Mouse (Mus musculus): ENCODE data around the gene Stat2. TPM values are rescaled to one million over a fixed set of nuclear protein-coding genes. Genes with fewer than 3 reads are reported as not detected.
"Not testable (repeated sequence)": the region's sequence is repeated elsewhere in the genome, so short reads cannot be mapped to it uniquely, and the experiment has no call there.

Stat2 gene
- total RNA-seq, 2 experiments from 2014 or later = 4.6 to 4.7 TPM

DNA sequence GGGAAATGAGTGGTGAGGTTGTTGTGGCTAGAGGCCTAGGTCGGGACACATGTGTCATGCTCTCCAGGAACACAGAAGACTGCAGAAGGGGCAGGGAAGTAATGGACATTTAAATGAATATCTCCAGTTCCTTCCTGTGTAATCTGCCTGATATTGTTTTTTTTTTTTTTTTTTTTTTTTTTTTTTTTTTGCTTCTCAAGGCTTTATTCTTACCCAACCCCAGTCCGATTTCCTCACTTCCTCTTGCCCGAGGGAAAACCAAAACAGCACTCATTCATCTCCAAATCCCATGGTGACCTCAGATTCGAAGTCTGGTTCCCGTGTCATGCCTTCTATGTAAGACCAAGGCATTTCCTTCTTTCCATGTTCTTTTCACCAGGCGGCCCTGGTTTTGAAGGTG is 27.9 kb downstream of the Stat2 start:
- no peak for DNase-seq

DNA sequence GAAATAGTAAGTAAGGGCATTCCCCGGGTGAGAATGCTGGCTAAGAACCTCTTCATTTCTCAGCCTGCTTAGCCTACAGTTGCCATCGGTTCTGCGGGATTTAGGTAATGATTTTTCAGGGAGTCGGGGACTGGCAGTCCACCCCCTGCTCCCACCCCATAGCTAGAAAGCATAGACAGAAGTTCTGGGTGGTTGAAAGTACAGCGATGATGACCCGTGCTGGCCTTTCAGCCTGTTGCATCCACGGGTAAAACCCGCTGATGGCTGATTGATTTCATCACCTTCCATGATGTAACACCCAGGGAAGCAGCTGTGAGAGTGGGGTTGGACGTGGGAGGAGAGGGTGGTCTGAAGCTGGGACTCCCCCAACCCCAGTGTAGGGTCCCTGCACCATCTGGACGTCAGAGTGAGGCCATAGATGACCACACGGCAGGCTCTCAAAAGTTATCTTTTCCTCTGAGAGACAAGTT is 28.4 kb downstream of the Stat2 start, which contains the start of gene Il23a:
Gene Il23a, minus strand, starts transcription at position 51 of the 470 bp plus-strand sequence.
- DNase-seq = no peak

DNA sequence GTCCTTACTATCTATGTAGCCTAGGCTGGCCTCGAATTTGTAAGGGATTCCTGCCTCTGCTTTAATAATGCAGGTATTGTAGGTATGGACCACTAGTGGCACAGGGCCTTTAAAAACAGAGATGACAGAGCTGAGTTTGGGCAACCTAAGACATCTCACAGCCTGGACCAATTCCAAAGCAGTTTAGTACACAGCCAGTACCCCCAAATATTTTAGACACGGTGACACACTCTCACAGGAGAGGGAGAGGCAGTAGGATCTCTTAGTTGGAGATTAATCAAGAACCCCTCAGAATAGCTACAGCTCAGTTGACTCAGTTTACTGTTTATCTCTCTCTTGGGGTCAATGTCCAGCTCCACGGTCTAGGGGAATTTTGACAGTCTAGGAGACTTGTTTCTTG is 32.0 kb downstream of the Stat2 start:
- no peak for DNase-seq

DNA sequence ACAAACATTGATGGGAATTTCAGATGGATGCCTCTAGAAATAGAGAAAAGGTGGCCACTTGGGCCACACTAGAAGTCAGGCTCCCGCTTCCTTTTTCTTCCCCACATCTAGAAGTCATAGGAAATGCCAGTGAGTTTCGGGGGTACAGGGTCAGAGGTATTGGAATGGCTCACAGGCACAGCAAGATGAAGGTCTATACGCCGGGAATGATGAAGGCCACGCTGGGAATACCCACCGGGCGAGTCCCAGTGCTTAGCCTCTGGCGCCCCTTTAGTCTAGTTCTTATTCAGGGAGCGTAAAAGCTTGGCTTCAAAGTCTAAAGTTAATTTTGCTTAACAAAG is 32.4 kb downstream of the Stat2 start:
- no peak for DNase-seq

DNA sequence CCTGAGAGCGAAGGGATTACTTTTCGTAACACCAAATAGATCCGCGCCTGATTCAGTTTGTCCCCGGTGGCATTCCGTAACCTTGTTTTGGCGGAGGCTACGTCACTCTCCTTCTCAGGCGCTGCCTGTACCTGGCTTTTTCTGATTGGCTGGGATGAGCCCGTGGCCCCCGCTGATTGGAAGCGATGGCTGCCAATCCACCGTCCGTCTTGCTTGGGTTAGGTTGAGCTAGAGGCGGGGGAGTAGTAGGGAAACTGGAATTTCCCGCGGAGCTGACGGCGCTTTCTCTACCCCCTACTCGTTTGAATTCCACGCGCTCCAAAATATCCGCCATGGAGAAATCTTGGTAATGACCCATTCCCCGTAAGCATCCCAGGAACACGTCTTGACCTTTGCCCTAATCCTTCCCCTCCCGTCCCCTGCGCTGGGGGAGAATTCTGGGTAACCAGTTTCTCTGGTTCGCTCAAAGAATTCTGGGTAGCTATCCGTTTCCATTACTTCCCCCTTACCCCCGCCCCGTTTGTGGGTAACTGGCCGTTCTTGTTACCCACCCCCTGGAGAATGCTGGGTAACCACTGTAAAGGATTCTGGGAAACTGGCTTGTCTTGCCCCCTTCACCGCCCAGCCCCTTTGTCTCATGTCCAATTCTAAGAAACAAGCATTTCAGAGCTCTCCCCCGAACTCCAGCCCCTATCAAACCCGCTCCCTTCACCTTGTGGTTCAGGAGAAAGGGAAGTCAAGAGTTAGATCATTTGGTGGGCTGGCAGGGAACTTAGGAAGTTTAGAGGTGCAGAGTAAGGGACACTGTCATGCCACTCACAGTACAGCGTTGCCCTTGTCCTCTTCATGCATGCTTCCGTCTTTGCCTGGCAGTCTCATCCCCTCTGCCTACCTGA is 33.0 kb downstream of the Stat2 start, which contains the start of gene Pan2:
Gene Pan2, plus strand, starts transcription at position 210 of the 896 bp plus-strand sequence.
- DNase-seq = peak; percentile 100

DNA sequence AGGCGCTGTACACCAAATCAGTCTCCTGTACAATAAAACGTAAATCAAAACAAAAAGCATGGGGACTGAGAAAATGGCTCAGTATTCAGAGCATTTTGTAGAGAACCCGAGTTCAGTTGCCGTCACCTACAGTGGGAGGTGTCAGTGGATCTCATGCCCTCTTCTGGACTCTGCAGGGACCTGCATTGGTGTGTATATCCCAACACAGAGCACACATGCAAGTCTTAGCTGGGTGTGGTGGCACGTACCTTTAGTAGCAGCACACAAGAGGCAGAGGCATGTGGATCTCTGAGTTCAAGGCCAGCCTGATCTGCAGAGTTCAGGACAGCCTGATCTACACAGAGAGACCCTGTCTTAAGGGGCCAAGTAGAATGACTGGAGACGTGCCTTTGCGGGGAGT is 39.3 kb downstream of the Stat2 start:
- no peak for DNase-seq

DNA sequence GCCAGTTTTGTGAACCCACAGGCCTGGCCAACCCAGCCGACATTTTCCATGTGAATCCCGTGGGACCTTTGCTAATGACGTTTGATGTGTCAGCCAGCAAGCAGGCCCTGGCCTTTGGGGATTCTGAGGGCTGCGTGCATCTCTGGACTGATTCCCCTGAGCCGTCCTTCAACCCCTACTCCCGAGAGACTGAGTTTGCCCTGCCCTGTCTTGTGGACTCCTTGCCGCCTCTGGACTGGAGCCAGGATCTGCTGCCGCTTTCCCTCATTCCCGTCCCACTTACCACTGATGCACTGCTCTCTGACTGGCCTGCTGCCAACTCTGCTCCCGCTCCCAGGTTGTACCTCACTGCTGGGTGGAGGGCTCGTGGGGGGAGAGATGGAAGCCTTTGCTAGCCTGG is 39.8 kb downstream of the Stat2 start:
- DNase-seq = no peak

DNA sequence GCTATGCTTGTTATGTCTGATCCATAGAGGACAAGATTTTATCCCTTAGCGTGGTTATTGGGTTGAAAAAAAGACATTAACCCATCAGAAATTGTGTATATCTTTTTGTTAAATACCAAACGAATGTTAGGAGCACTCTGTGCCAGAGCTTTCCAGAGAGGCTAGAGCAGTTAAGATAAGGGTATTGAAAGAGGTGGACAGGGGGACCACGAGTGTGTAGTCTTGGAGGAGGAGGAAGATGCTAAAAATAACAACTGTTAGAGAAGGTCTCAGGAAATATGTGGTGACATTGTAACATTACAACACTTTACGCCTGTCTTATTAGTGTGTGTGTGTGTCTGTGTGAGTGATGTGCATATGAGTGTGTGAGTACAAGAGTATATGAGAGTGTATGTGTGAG is 40.5 kb downstream of the Stat2 start:
- DNase-seq = no peak

DNA sequence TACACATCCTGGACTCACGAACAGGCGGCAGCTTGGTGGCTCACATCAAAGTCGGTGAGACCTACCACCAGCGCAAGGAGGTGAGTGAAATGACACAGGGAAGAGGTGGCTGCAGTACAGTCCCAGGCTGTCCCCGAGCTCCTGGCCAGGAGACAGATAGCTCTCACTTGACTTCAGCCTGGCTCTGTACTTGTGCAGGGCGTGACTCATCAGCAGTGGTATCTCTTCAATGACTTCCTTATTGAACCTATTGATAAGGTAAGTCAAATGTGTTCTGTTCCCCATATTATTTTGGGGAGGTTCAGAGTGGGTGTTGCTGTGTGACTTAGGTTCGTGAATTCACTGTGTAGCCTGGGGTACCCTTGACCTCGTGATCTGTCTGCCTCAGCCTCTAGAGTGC is 45.2 kb downstream of the Stat2 start:
- DNase-seq = no peak

DNA sequence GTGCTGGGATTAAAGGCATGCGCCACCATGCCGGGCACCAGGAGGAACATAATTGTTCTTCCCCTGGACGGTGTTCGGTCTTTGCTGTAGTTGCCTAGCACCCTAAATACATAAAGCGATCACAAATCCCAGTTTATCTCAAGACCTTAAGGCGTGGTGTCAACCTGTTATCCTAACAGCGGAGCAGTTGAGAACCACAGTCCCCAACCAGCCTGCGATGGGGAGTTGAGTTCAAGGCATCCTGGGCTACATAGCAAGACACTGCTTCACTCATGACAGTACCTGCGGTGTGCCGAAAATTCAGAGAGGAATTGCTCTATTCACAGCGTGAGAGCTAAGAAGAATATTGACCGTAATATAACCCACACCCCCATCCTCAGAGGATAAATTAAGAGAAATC is 51.3 kb downstream of the Stat2 start:
- no peak for DNase-seq

DNA sequence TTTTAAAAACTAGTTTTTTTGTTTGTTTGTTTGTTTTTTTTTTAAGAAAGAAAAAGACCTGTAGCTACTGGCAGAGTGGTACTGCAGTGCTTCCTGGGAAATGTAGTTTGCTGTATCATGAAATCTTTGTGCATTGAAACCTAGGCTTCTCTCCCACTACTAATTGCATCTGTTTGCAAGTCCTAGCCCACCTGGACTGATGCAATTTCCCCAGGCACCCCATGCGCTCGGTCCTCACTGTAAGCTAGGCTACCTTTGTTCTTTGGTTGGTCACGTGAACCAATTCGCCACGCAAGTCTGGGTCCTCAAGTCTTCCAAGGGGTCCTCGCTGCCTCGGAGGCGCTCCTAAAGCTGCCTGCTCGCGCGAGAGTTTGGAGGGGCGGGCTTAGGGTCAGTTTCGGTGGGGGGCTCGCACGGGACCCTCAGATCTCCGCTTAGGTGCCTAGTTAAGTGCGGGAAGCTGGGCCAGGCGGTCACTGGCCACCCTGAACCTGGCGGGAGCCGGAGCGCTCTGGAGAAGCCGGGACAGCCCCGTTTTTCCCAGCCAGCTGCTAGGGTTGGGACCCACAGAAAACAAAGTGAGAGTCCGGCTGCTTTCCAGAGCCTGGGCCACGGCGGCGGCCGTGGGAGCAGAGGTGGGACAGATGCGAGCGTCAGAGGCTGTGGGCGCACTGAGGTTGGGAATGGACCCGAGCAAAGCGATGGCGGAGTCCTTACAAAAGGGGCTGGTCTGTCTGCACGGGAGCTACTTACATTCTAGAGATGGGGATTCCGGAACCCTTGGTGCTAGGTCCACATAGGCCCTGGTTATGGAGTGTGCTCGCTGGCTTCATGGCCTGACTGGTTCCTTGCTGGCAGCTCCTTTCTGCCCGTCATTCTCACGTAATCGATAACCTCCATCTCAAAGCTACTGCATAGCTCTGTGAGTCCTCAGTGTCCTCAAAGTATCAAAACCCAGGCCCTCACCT is 52.1 kb downstream of the Stat2 start, which contains the start of gene Cnpy2:
Gene Cnpy2, plus strand, starts transcription at position 319 of the 968 bp plus-strand sequence.
- peak; percentile 79 for DNase-seq

DNA sequence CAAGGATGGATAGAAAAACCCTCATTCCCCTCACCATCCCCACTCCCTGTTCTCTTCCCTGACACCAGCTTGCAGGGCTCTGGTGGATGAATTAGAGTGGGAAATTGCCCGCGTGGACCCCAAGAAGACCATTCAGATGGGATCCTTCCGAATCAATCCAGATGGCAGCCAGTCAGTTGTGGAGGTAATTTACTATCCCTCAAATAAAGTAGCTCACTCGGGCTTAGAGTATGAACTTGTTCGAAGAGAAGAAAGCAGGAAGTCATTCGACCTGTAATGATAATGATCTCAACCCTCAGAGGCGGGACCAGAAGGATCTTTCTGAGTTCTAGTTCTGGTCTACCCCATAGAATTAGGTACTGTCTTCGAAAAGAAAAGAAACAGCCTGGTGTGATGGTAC is 53.2 kb downstream of the Stat2 start:
- no peak for DNase-seq

DNA sequence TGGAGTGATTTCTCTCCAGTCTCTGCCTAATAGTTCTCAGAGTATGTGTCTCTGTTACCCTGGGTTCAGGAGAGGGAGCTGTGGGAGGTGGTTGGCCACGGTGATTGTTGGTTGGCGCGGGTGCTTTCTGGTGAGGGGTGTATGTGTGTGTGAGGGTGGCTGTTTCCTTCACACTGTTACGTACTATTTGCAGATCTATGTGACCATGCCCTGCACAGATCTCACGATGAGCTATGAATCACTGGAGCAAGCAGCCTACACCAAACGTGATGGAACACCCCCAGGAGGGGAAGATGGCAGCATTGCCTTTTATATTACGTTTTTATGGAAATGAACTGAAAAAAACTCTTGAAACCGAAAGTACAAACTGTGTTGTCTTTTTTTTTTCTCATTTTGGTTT is 56.5 kb downstream of the Stat2 start:
- no peak for DNase-seq

DNA sequence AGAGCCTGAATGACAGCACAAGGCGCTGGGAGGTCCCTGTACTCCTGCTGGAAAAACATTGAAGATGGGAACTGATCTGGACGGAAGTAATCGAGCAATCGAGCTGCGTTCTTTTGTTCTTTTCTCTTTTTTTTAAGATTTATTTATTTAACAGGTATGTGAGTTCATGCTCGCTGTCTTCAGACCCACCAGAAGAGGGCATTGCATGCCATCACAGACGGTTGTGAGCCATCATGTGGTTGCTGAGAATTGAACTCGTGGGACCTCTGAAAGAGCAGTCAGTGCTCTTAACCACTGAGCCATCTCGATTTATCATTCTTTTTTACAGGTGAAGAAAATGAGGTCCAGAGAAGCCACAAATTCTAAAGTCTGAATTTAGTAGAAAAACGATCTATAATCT is 57.3 kb downstream of the Stat2 start:
- no peak for DNase-seq

DNA sequence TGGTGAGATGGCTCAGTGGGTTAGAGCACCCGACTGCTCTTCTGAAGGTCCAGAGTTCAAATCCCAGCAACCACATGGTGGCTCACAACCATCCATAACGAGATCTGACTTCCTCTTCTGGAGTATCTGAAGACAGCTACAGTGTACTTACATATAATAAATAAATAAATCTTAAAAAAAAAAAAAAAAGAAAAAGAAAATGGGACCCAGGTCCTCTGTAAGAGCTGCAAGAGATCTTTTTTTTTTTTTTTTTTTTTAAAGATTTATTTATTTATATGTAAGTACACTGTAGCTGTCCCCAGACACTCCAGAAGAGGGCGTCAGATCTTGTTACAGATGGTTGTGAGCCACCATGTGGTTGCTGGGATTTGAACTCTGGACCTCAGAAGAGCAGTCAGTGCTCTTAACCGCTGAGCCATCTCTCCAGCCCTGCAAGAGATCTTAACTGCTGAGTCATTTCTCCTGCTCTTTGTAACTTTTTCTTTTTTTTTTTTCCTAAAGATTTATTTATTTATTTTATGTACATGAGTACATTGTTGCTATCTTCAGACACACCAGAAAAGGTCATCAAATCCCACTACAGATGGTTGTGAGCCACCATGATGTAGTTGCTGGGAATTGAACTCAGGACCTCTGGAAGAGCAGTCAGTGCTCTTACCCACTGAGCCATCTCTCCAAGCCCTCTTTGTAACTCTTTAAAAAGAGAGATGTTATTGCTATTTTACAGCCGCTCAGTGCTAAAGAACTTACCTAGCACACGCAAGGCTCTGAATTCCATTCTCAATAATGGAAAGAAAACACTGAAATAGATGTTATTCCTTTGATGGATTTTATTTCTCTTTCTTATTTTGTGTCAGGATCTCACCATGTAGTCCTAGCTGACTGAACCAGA is 62.2 kb downstream of the Stat2 start:
- DNase-seq = not testable (repeated sequence)

DNA sequence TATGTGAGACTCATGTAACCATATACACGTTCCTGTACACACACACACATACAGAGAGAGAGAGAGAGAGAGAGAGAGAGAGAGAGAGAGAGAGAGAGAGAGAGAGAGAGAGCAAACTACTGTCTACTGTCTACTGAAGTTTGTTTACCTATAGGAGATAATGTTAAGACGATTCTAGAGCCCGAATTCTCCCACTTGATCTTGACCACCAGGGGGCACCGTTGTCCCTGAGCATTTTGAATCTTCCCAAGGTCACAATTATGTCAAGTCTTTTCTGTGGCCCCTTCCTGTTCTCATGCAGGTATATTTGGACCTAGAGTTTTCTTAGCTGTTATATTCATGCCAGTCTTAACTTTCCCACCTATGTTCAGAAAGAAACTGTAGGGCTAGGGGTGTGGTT is 65.2 kb downstream of the Stat2 start:
- peak; percentile 47 for DNase-seq

DNA sequence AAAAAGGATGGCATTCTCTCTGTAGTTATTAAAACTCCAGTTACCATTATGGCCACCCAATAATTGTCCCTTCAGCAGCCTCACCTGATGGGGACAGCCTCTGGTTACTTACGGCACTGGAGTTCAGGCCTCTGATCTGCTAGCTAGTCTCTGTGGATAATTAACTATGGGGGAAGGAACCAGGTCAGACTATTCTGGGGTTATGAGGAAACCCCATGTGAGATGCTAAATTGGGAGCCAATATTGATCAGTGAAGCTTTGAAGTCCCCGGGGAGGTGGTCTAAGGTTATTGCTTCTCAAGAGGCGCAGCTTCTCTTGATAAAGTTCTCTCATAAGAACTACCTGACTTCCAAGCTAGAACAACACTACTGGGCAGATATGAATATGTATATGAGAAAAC is 65.8 kb downstream of the Stat2 start:
- DNase-seq = no peak

DNA sequence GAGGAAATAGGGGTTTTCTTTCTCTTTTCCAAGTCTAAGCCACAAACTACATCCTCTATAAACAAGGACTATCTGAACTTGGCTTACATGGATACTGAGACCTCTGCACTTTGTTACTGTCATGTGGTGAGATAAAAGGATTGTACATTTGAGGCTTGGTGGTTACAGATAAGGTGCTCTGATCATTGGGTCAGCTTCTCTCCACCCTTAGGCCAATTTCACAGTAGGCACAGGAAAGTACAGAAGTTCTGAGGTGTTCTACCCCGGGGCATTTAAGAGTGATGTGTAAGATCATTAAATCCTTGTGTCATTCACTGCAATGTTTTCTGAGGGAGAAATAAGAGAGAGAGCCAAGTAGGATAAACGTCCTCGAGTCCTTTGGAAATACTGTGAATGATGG is 66.2 kb downstream of the Stat2 start:
- DNase-seq = no peak

DNA sequence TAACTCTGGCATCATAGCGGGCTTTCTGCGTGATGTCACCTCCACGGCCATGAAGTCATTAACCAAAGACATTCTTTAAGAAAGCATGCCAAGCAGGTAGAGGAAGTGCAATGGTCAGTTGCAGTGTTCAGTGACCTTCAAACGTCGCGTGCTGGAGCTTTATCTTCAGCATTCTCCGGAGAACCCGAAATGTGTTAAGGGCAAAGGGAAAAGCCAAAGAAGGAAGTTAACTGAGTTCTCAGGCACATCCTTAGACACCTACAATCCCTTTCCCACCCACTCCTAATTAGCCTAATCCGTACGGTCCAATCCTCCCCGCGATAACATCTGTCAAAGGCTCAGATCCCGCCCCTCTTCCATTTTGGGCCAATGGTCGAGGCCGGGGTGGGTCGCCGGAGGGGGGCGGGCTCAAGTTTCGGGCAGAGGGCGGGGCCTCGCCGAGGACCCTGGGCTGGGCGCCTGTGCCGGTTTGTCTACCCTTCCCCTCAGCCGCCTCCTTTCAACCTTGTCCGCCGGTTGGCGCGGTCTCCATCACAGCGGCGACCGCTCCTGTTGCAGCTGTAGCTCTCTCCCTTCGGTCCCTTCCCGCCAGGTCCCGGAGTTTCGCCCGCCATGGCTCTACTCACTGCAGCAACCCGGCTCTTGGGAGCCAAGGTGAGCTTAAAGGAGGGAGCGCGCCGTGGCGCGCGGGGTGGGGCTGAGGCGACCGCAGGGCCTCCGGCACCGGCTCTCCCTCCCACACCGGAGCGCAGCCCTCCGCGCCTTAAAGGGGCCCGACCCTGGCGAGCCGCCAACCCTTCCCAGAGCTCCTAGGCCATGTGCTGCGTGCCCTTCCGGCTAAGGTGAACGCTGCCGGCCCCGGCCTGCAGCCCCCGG is 67.2 kb downstream of the Stat2 start, which contains the start of gene Cs:
Gene Cs, plus strand, starts transcription at position 429 of the 876 bp plus-strand sequence.
- DNase-seq = peak; percentile 98

DNA sequence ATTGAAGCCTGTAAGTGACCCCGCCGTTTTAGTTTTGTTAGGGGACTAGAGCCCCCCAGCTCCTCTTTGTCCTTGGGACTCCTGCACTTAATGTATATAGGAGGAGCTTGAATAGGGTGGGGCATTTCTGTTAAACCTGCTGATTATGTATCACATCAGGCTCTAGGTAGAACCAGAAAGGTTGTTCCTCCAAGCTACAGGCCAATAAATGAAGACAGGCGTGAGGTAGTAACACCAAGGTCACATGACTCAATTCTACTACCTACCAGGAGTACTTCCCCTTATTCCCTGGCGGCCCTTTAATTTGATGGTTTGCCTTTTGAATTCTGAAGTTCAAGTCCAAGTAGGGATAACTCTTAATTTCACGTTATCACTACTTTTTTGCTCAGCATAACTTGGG is 68.1 kb downstream of the Stat2 start:
- no peak for DNase-seq

DNA sequence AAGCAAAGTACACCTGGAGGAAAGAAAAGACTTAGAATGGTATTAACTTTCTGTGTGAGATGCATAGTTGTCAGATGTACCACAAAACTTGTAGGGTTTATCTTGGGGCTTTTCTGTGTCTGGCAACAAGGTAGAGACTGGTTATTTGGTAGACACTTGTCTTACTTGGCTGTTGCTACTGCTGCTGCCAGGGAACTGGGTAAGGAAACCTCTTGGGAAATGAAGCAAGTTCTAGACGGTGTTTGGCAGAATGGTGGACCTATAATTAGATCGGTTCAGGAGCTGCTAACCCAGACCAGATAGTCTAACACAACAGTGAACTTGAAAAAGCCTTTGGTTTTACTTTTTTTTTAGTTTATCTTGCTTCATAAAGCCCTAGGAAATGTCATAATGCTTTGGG is 68.6 kb downstream of the Stat2 start:
- DNase-seq = peak; percentile 42
